19 mouse cellular contexts compared by ENCODE assay signal in genomic region chr7:29336795-29337319, GRCm38 (mm10). TPM values are rescaled to one million over a fixed set of nuclear protein-coding genes. Genes with fewer than 3 reads are reported as not detected.
DNase-seq lines count a peak whose midpoint lies in the region; ATAC-seq and TF ChIP-seq lines count a peak whose summit lies in the region.
"Had no signal": no experiment of that assay in that cellular context is flagged by ENCODE, and none has a peak within 500 bp of the region (broad histone marks: within the 10 kb centered on the region; RNA-seq: fewer than 3 reads in every experiment).

No protein-coding gene starts in this region.

- H3K4me1 ChIP-seq in intestine, postnatal 0 days (replicated peaks; ENCODE audit: control insufficient read depth, insufficient read depth, low read length) = 0 out of 2 replicates have a peak, but pooled peaks cover 3% of the 10 kb centered on the region
- H3K4me1 ChIP-seq in intestine, embryonic 16.5 days (ENCODE audit: control insufficient read depth, insufficient read depth, low read length) = peaks cover 12% of the 10 kb centered on the region; the same call in 1 of the 2 replicates
- H3K4me1 ChIP-seq in spleen, adult 2 months (ENCODE audit: control insufficient read depth, insufficient read depth, insufficient read length) = no peaks in the 10 kb centered on the region
- no peaks in the 10 kb centered on the region for H3K4me1 ChIP-seq in bone marrow macrophage, adult 2 months (ENCODE audit: control insufficient read depth, insufficient read depth, low read length)
- H3K4me1 ChIP-seq in liver, embryonic 15.5 days (replicated peaks) = peaks cover 76% of the 10 kb centered on the region
- H3K4me1 ChIP-seq in kidney, embryonic 16.5 days (ENCODE audit: insufficient read depth, low read length) = peaks cover 5% of the 10 kb centered on the region; the same call in 1 of the 2 replicates

- no peaks in the 10 kb centered on the region for H3K9me3 ChIP-seq in intestine, postnatal 0 days (ENCODE audit: control insufficient read depth)
- H3K9me3 ChIP-seq in intestine, embryonic 16.5 days (ENCODE audit: control insufficient read depth, low read length) = no peaks in the 10 kb centered on the region
- no peaks in the 10 kb centered on the region for H3K9me3 ChIP-seq in liver, embryonic 15.5 days (replicated peaks)
- no peaks in the 10 kb centered on the region for H3K9me3 ChIP-seq in kidney, embryonic 16.5 days (ENCODE audit: low read length)
- H3K9me3 ChIP-seq: heart, embryonic 13.5 days; hindbrain, embryonic 10.5 days; lung, embryonic 15.5 days; midbrain, embryonic 12.5 days had no signal

- peak; percentile 44 for TF ChIP-seq CTCF in intestine, postnatal 0 days (IDR thresholded peaks at IDR 0.05; ENCODE audit: low read depth)
- peak; percentile 10; the same call in 1 of the 2 replicates for TF ChIP-seq CTCF in spleen, adult 2 months (IDR thresholded peaks at IDR 0.05; ENCODE audit: extremely low read depth, insufficient read depth, insufficient read length, insufficient replicate concordance)
- TF ChIP-seq CTCF in bone marrow macrophage, adult 2 months (IDR thresholded peaks at IDR 0.05; ENCODE audit: low read depth, low read length) = peak; percentile 13; the same call in 1 of the 2 replicates

- H3K4me2 ChIP-seq in intestine, postnatal 0 days (replicated peaks; ENCODE audit: low read depth) = no peak overlapping the region
- H3K4me2 ChIP-seq in intestine, embryonic 16.5 days (ENCODE audit: low read depth, low read length) = no peak overlapping the region
- no peak overlapping the region; the same call in 1 of the 2 replicates for H3K4me2 ChIP-seq in liver, embryonic 15.5 days
- H3K4me2 ChIP-seq in kidney, embryonic 16.5 days (replicated peaks; ENCODE audit: low read depth, low read length) = no peak overlapping the region
- H3K4me2 ChIP-seq: heart, embryonic 13.5 days; lung, embryonic 15.5 days; midbrain, embryonic 12.5 days had no signal

- H3K27me3 ChIP-seq in intestine, postnatal 0 days (replicated peaks; ENCODE audit: control insufficient read depth, insufficient read depth, low read length) = no peaks in the 10 kb centered on the region
- no peaks in the 10 kb centered on the region for H3K27me3 ChIP-seq in intestine, embryonic 16.5 days (replicated peaks; ENCODE audit: control insufficient read depth, insufficient read depth, low read length)
- no peaks in the 10 kb centered on the region for H3K27me3 ChIP-seq in spleen, adult 2 months (ENCODE audit: control insufficient read depth, insufficient read depth, low read length)
- no peaks in the 10 kb centered on the region for H3K27me3 ChIP-seq in liver, embryonic 15.5 days
- H3K27me3 ChIP-seq in kidney, embryonic 16.5 days (ENCODE audit: insufficient read depth, low read length) = peaks cover 15% of the 10 kb centered on the region; the same call in 1 of the 2 replicates
- H3K27me3 ChIP-seq: lung, embryonic 15.5 days; midbrain, embryonic 12.5 days had no signal

- H3K36me3 ChIP-seq in intestine, postnatal 0 days (ENCODE audit: control insufficient read depth, insufficient read depth) = peaks cover 60% of the 10 kb centered on the region
- H3K36me3 ChIP-seq in intestine, embryonic 16.5 days (ENCODE audit: control insufficient read depth, insufficient read depth, low read length) = peaks cover 11% of the 10 kb centered on the region
- H3K36me3 ChIP-seq in spleen, adult 2 months (ENCODE audit: control insufficient read depth, insufficient read depth, low read length) = peaks cover 3% of the 10 kb centered on the region
- H3K36me3 ChIP-seq in liver, embryonic 15.5 days (replicated peaks) = peaks cover 9% of the 10 kb centered on the region; the same call in 1 of the 2 replicates
- H3K36me3 ChIP-seq in kidney, embryonic 16.5 days (ENCODE audit: insufficient read depth, low read length) = peaks cover 10% of the 10 kb centered on the region; the same call in 1 of the 2 replicates
- H3K36me3 ChIP-seq: midbrain, embryonic 12.5 days had no signal

- ATAC-seq in intestine, postnatal 0 days = no peak
- no peak for ATAC-seq in intestine, embryonic 16.5 days
- ATAC-seq in liver, embryonic 15.5 days (ENCODE audit: insufficient read depth) = no peak
- no peak for ATAC-seq in kidney, embryonic 16.5 days (ENCODE audit: low FRiP score, low TSS enrichment)
- ATAC-seq: activated CD4-positive, CD25-positive, alpha-beta regulatory T cell, adult 4 months had no signal

- no peak for DNase-seq in spleen, adult 2 months (ENCODE audit: low read depth in 1 of 2, low spot score in 2 of 2)
- no peak for DNase-seq in spleen, postnatal 14 days (ENCODE audit: low spot score in 2 of 2)
- no peak for DNase-seq in ovary, postnatal 14 days (ENCODE audit: low spot score)
- DNase-seq: adrenal gland, postnatal 36 days; cerebellum, postnatal 25 days; gastrocnemius, postnatal 25 days; kidney, postnatal 14 days; right cerebral cortex, postnatal 25 days had no signal

- no peak overlapping the region for H3K4me3 ChIP-seq in intestine, postnatal 0 days (ENCODE audit: low read depth, low read length)
- no peak overlapping the region for H3K4me3 ChIP-seq in intestine, embryonic 16.5 days (ENCODE audit: low read length)
- H3K4me3 ChIP-seq in spleen, adult 2 months (ENCODE audit: extremely low read depth, insufficient read depth, insufficient read length) = no peak overlapping the region
- H3K4me3 ChIP-seq in bone marrow macrophage, adult 2 months (ENCODE audit: insufficient read depth, low read length) = no peak overlapping the region
- H3K4me3 ChIP-seq in liver, embryonic 15.5 days (replicated peaks) = no peak overlapping the region
- H3K4me3 ChIP-seq in kidney, embryonic 16.5 days (ENCODE audit: low read length) = no peak overlapping the region
- H3K4me3 ChIP-seq: erythroblast, embryonic 14.5 days; heart, embryonic 13.5 days; hindbrain, embryonic 10.5 days; lung, embryonic 15.5 days; midbrain, embryonic 12.5 days had no signal

- no peak overlapping the region for H3K27ac ChIP-seq in intestine, postnatal 0 days (ENCODE audit: low read depth, low read length)
- no peak overlapping the region for H3K27ac ChIP-seq in intestine, embryonic 16.5 days (ENCODE audit: low read length)
- H3K27ac ChIP-seq in spleen, adult 2 months (ENCODE audit: insufficient read depth, low read length) = no peak overlapping the region
- H3K27ac ChIP-seq in bone marrow macrophage, adult 2 months (ENCODE audit: insufficient read depth, low read depth, low read length) = no peak overlapping the region
- H3K27ac ChIP-seq in liver, embryonic 15.5 days (replicated peaks) = peak overlapping the region; percentile 88
- H3K27ac ChIP-seq in kidney, embryonic 16.5 days (ENCODE audit: low read length) = no peak overlapping the region
- H3K27ac ChIP-seq: heart, embryonic 13.5 days; hindbrain, embryonic 10.5 days; lung, embryonic 15.5 days; midbrain, embryonic 12.5 days had no signal

- H3K9ac ChIP-seq in intestine, postnatal 0 days (ENCODE audit: low read depth, low read length) = no peak overlapping the region
- H3K9ac ChIP-seq in intestine, embryonic 16.5 days (ENCODE audit: low read depth, low read length) = no peak overlapping the region
- H3K9ac ChIP-seq in liver, embryonic 15.5 days = no peak overlapping the region
- no peak overlapping the region for H3K9ac ChIP-seq in kidney, embryonic 16.5 days (replicated peaks; ENCODE audit: low read length)
- H3K9ac ChIP-seq: heart, embryonic 13.5 days; lung, embryonic 15.5 days; midbrain, embryonic 12.5 days had no signal

- WGBS in intestine, postnatal 0 days = 81% methylated on average over 9 of the region's 9 CpGs
- 70% methylated on average over 9 of the region's 9 CpGs for WGBS in intestine, embryonic 16.5 days
- 84% methylated on average over 9 of the region's 9 CpGs for WGBS in spleen, adult 2 months
- 57% methylated on average over 9 of the region's 9 CpGs for WGBS in liver, embryonic 15.5 days (ENCODE audit: insufficient replicate concordance)
- 84% methylated on average over 9 of the region's 9 CpGs for WGBS in kidney, embryonic 16.5 days

- no peak for TF ChIP-seq POLR2A in spleen, adult 2 months (IDR thresholded peaks at IDR 0.05; ENCODE audit: low read depth, low read length)
- no peak for TF ChIP-seq POLR2A in bone marrow macrophage, adult 2 months (IDR thresholded peaks at IDR 0.05; ENCODE audit: borderline replicate concordance, low read depth, low read length)

RNA-seq across cellular contexts. Expression of gene Dpf1, which starts 33.1 kb away (rescaled TPM):
- polyA plus RNA-seq in intestine, postnatal 0 days (2015; fragmentation: Nextera tagmentation; extraction: Ambion mirVana) = 1.7 TPM in 2 replicates
- 6.2 and 6.8 TPM in 2 replicates for polyA plus RNA-seq in intestine, embryonic 16.5 days (2015; fragmentation: Nextera tagmentation; extraction: Ambion mirVana)
- polyA plus RNA-seq in spleen, adult 2 months (2012; rRNA removed) = 0.06 and 0.35 TPM in 2 replicates
- polyA plus RNA-seq in bone marrow macrophage, adult 2 months (2012; ENCODE audit: insufficient read depth, insufficient read length, missing spikeins) = 0.60 TPM in 1 of 2 replicates, not detected in the other
- 1.7 and 2.3 TPM in 2 replicates for polyA plus RNA-seq in liver, embryonic 15.5 days (2015; fragmentation: Nextera tagmentation; extraction: Ambion mirVana)
- polyA plus RNA-seq in kidney, embryonic 16.5 days (2015; fragmentation: Nextera tagmentation; extraction: Ambion mirVana) = 3.0 and 3.5 TPM in 2 replicates
- polyA plus RNA-seq: activated CD4-positive, CD25-positive, alpha-beta regulatory T cell, adult 4 months had no signal

RNA-seq across cellular contexts. Expression of gene Ppp1r14a, which starts 47.7 kb away (rescaled TPM):
- polyA plus RNA-seq in intestine, postnatal 0 days (2015; fragmentation: Nextera tagmentation; extraction: Ambion mirVana) = 35.2 and 37.0 TPM in 2 replicates
- 40.8 and 45.2 TPM in 2 replicates for polyA plus RNA-seq in intestine, embryonic 16.5 days (2015; fragmentation: Nextera tagmentation; extraction: Ambion mirVana)
- polyA plus RNA-seq in spleen, adult 2 months (2012; rRNA removed) = 27.3 and 62.6 TPM in 2 replicates
- polyA plus RNA-seq in bone marrow macrophage, adult 2 months (2012; ENCODE audit: insufficient read depth, insufficient read length, missing spikeins) = not detected in 2 replicates
- polyA plus RNA-seq in liver, embryonic 15.5 days (2015; fragmentation: Nextera tagmentation; extraction: Ambion mirVana) = 2.2 and 2.7 TPM in 2 replicates
- 19.6 and 25.1 TPM in 2 replicates for polyA plus RNA-seq in kidney, embryonic 16.5 days (2015; fragmentation: Nextera tagmentation; extraction: Ambion mirVana)
- polyA plus RNA-seq: activated CD4-positive, CD25-positive, alpha-beta regulatory T cell, adult 4 months had no signal

RNA-seq across cellular contexts. Expression of gene Spint2, which starts 55.1 kb away (rescaled TPM):
- polyA plus RNA-seq in intestine, postnatal 0 days (2015; fragmentation: Nextera tagmentation; extraction: Ambion mirVana) = 685 and 722 TPM in 2 replicates
- 626 and 672 TPM in 2 replicates for polyA plus RNA-seq in intestine, embryonic 16.5 days (2015; fragmentation: Nextera tagmentation; extraction: Ambion mirVana)
- 69.7 and 88.3 TPM in 2 replicates for polyA plus RNA-seq in spleen, adult 2 months (2012; rRNA removed)
- 0.91 TPM in 1 of 2 replicates, not detected in the other for polyA plus RNA-seq in bone marrow macrophage, adult 2 months (2012; ENCODE audit: insufficient read depth, insufficient read length, missing spikeins)
- 34.0 and 41.2 TPM in 2 replicates for polyA plus RNA-seq in liver, embryonic 15.5 days (2015; fragmentation: Nextera tagmentation; extraction: Ambion mirVana)
- 270 and 295 TPM in 2 replicates for polyA plus RNA-seq in kidney, embryonic 16.5 days (2015; fragmentation: Nextera tagmentation; extraction: Ambion mirVana)

Comparison
In these comparisons a context has a peak if more than half of its experiments do, and no peak if none do; other contexts are left out.
1. RNA of gene Spint2, which starts 55.1 kb away (polyA plus RNA-seq): 685 to 722 TPM in intestine, postnatal 0 days, 626 to 672 TPM in intestine, embryonic 16.5 days, 270 to 295 TPM in kidney, embryonic 16.5 days, 69.7 to 88.3 TPM in spleen, adult 2 months and 34.0 to 41.2 TPM in liver, embryonic 15.5 days; 0.91 TPM in bone marrow macrophage, adult 2 months; every median in the first group is over 10 times any median in the second.
2. Peak in every context shown above with its lines, with median percentiles within 50 percentile points of each other: CTCF ChIP-seq.